Mouse (Mus musculus) heart, embryonic 14.5 days (tissue): Measurements from ENCODE around the gene Lpxn. TPM values are rescaled to one million over a fixed set of nuclear protein-coding genes. Genes with fewer than 3 reads are reported as not detected.

ENCODE experiments used
- ATAC-seq: fragments of 200-750 bp; cut with Nextera tagmentation; 2 replicates; pipeline ENCODE4 v1.8.0; 2017; ENCODE audit warnings: low read depth, moderate TSS enrichment; ENCODE audit not compliant: insufficient number of reproducible peaks, insufficient read depth, low FRiP score
- H3K27ac ChIP-seq, 2 experiments: fragments of 200-500 bp in 1 of 2; fragments of 300-500 bp in 1 of 2; sonication (generic) in 1 of 2; replicated peaks in 1 of 2; 2 replicates each; pipeline ENCODE4 v1.5.1; 2012 to 2014; ENCODE audit warnings: low read depth in 2 of 2, low read length in 2 of 2, control low read depth in 1 of 2, mild to moderate bottlenecking in 1 of 2, mixed read lengths in 1 of 2; ENCODE audit not compliant: control insufficient read depth in 1 of 2, insufficient read depth in 1 of 2
- H3K27me3 ChIP-seq: fragments of 300-500 bp; sonication (generic); 2 replicates; pipeline ENCODE4 v1.6.1; 2014; ENCODE audit warnings: mild to moderate bottlenecking, low read length, control low read depth; ENCODE audit not compliant: control insufficient read depth, insufficient read depth
- H3K36me3 ChIP-seq: fragments of 300-500 bp; sonication (generic); 2 replicates; pipeline ENCODE4 v1.6.1; 2014; ENCODE audit warnings: mild to moderate bottlenecking, control low read depth, low read length, mixed read lengths; ENCODE audit not compliant: control insufficient read depth, insufficient read depth
- H3K4me1 ChIP-seq, 2 experiments: fragments of 200-500 bp in 1 of 2; fragments of 300-500 bp in 1 of 2; sonication (generic) in 1 of 2; 2 replicates each; pipeline ENCODE4 v1.6.1; 2012 to 2014; ENCODE audit warnings: low read length in 2 of 2, control low read depth in 1 of 2, mixed read lengths in 1 of 2; ENCODE audit not compliant: control insufficient read depth in 2 of 2, insufficient read depth in 2 of 2
- H3K4me2 ChIP-seq: fragments of 300-500 bp; sonication (generic); 2 replicates; pipeline ENCODE4 v1.6.1; 2014; ENCODE audit warnings: mild to moderate bottlenecking, low read length
- H3K4me3 ChIP-seq, 2 experiments: fragments of 200-500 bp in 1 of 2; fragments of 300-500 bp in 1 of 2; sonication (generic) in 1 of 2; 2 replicates each; pipeline ENCODE4 v1.5.1; 2012 to 2014; ENCODE audit warnings: low read length in 2 of 2, mild to moderate bottlenecking in 2 of 2, control low read depth in 1 of 2, low read depth in 1 of 2, moderate library complexity in 1 of 2; ENCODE audit not compliant: control insufficient read depth in 1 of 2, insufficient read depth in 1 of 2
- H3K9ac ChIP-seq: fragments of 300-500 bp; sonication (generic); 2 replicates; pipeline ENCODE4 v1.6.1; 2014; ENCODE audit warnings: mild to moderate bottlenecking, low read length
- H3K9me3 ChIP-seq: fragments of 300-500 bp; sonication (generic); 2 replicates; pipeline ENCODE4 v1.6.1; 2016; ENCODE audit warnings: low read length, control low read depth; ENCODE audit not compliant: control insufficient read depth
- WGBS: fragments of 180-500 bp; shearing (Covaris S2); extraction: QIAGEN DNeasy Blood & Tissue Kit; methylation state at CpG from one replicate; pipeline ENCODE4 v1.1.7; 2014; 5-methylcytosine and 5-hydroxymethylcytosine counted together
- polyA plus RNA-seq: library from polyadenylated mRNA; unstranded; fragments of >200 nt; fragmentation: Nextera tagmentation; extraction: Ambion mirVana; gene quantifications from 2 replicates; pipeline ENCODE4 v1.2.1, GENCODE M21; 2014

The Lpxn gene
- polyA plus RNA-seq, 1 experiment from 2014 or later, result 0.92 TPM

DNA sequence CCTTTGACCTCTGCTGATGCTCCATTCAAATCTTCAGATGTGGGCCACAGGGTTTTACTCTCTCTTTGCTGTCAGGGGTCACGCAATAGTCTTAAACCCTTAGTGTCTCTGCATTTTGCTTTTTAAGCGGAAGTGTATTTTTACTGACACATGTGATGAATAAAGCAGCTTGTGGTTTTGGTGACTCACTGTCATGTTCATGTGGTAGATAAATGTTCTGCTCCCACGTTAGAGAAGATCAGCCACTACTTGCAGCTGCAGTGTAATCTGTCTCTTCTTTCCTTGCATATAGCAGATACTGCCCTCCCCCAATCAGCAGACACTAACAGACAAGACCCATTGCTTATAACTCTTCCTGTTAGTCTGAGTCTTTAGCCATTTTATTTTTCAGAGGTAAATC, 37.6 kb downstream of the Lpxn start:
- Histone ChIP-seq H3K36me3 (no peaks in the 10 kb centered on the region), H3K4me1 (no peaks in the 10 kb centered on the region), H3K9me3 (no peaks in the 10 kb centered on the region), H3K4me3 (no peak overlapping the region), H3K27ac (no peak overlapping the region), H3K27me3 (no peaks in the 10 kb centered on the region), H3K4me2 (no peak overlapping the region), H3K9ac (no peak overlapping the region)
- ATAC-seq, result no peak
- WGBS, result 68% methylated on average over 3 of the region's 3 CpGs

DNA sequence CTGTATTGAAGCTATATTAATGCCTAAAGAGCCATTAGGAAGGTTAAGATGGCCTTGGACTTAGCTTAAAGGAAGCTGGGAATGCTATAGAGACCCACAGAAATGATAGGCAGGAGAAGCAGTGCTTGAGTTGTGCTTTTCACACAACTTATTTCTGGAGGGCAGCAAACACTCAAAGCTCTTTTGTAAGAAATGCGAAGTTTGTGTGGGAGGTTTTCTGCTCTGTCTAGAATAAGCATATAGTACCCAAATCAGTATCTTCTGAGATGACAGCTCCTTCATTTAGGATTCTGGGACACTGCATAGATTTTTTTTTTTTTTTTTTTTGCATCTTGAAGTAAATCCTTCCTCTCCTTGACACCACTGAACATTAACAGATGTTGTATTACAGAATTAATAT, 42.5 kb downstream of the Lpxn start:
- no peak overlapping the region for H3K4me3 ChIP-seq
- H3K36me3 ChIP-seq, result no peaks in the 10 kb centered on the region
- ATAC-seq, result no peak
- no peak overlapping the region for H3K4me2 ChIP-seq
- H3K4me1 ChIP-seq, result no peaks in the 10 kb centered on the region
- no peak overlapping the region for H3K27ac ChIP-seq
- H3K9ac ChIP-seq, result no peak overlapping the region
- WGBS, result 78% methylated on average over 1 of the region's 1 CpGs
- no peaks in the 10 kb centered on the region for H3K9me3 ChIP-seq
- H3K27me3 ChIP-seq, result no peaks in the 10 kb centered on the region

- Histone ChIP-seq H3K36me3 (no peaks in the 10 kb centered on the region), H3K9ac (no peak within 1 kb of the TSS), H3K27ac (no peak within 1 kb of the TSS), H3K9me3 (no peaks in the 10 kb centered on the region), H3K4me2 (no peak within 1 kb of the TSS), H3K4me1 (no peaks in the 10 kb centered on the region), H3K27me3 (no peaks in the 10 kb centered on the region), H3K4me3 (no peak within 1 kb of the TSS)
- no peak for ATAC-seq
These were observed 50.4 kb downstream of the Lpxn start, which contains the start of gene Gm5244 for GRCm38 (mm10) chr19:12846382-12846781. TSS of gene Gm5244 (plus strand) at chr19:12846682.

GRCm38 (mm10) chr19:12856983-12857382, 61.0 kb downstream of the Lpxn start, which contains the start of gene Olfr1444:
TSS of gene Olfr1444 (plus strand) at chr19:12857283.
- H3K9ac ChIP-seq, result no peak within 1 kb of the TSS
- no peak within 1 kb of the TSS for H3K4me3 ChIP-seq
- no peak within 1 kb of the TSS for H3K4me2 ChIP-seq
- H3K4me1 ChIP-seq, result no peaks in the 10 kb centered on the region
- 45% methylated on average over 1 of the region's 1 CpGs for WGBS
- H3K9me3 ChIP-seq, result no peaks in the 10 kb centered on the region
- no peak within 1 kb of the TSS for H3K27ac ChIP-seq
- ATAC-seq, result no peak
- H3K27me3 ChIP-seq, result no peaks in the 10 kb centered on the region
- H3K36me3 ChIP-seq, result no peaks in the 10 kb centered on the region

Other genes starting within 250 kb of the Lpxn start
- gene Gm4952, start 196.2 kb upstream of the Lpxn start, polyA plus RNA-seq, result not detected in 2 replicates
- not detected in 2 replicates for gene Glyat, start 162.9 kb upstream of the Lpxn start, polyA plus RNA-seq
- not detected in 2 replicates for gene Olfr1442, start 125.8 kb upstream of the Lpxn start, polyA plus RNA-seq
- not detected in 2 replicates for gene Olfr1443, start 118.1 kb upstream of the Lpxn start, polyA plus RNA-seq
- gene Keg1, start 100.4 kb upstream of the Lpxn start, polyA plus RNA-seq, result not detected in 2 replicates
- 0.41 TPM in 1 of 2 replicates, not detected in the other for gene Cntf, start 30.6 kb upstream of the Lpxn start, polyA plus RNA-seq
- gene Zfp91, start 67 bp upstream of the Lpxn start, polyA plus RNA-seq, result 9.8 and 10.3 TPM in 2 replicates
- not detected in 2 replicates for gene Gm5244, start 50.5 kb downstream of the Lpxn start, polyA plus RNA-seq
- not detected in 2 replicates for gene Olfr1444, start 61.1 kb downstream of the Lpxn start, polyA plus RNA-seq
- gene Olfr1445, start 87.7 kb downstream of the Lpxn start, polyA plus RNA-seq, result not detected in 2 replicates
- gene Olfr1446, start 97.3 kb downstream of the Lpxn start, polyA plus RNA-seq, result not detected in 2 replicates
- gene Olfr1447, start 107.5 kb downstream of the Lpxn start, polyA plus RNA-seq, result not detected in 2 replicates
- not detected in 2 replicates for gene Olfr1448, start 128.2 kb downstream of the Lpxn start, polyA plus RNA-seq
- gene Olfr1449, start 134.6 kb downstream of the Lpxn start, polyA plus RNA-seq, result not detected in 2 replicates
- gene Olfr1450, start 154.1 kb downstream of the Lpxn start, polyA plus RNA-seq, result not detected in 2 replicates
- not detected in 2 replicates for gene Olfr1451, start 198.8 kb downstream of the Lpxn start, polyA plus RNA-seq
- not detected in 2 replicates for gene Olfr1453, start 232.1 kb downstream of the Lpxn start, polyA plus RNA-seq